Mouse (Mus musculus): Measurements from ENCODE around the gene Ranbp9. TPM values are rescaled to one million over a fixed set of nuclear protein-coding genes. Genes with fewer than 3 reads are reported as not detected.

Ranbp9 gene
- polyA plus RNA-seq, 1 experiment: 2.7 TPM

- TF ChIP-seq TAL1 (IDR thresholded peaks at IDR 0.05; ENCODE audit: low read length): no peak
- TF ChIP-seq GATA1 (IDR thresholded peaks at IDR 0.05; ENCODE audit: low read length): no peak
- H3K9me3 ChIP-seq (ENCODE audit: control insufficient read depth, low read length): no peaks in the 10 kb centered on the region
- no peaks in the 10 kb centered on the region for H3K36me3 ChIP-seq (ENCODE audit: control insufficient read depth)
- peaks cover 11% of the 10 kb centered on the region for H3K4me1 ChIP-seq (ENCODE audit: control insufficient read depth)
- peak within 1 kb of the TSS; percentile 71 for H3K4me3 ChIP-seq (replicated peaks)
- H3K27me3 ChIP-seq (ENCODE audit: control insufficient read depth): no peaks in the 10 kb centered on the region
Measured at GRCm38 (mm10) chr13:43364985-43365824, 115.9 kb downstream of the Ranbp9 start, which contains the start of gene Sirt5. Gene Sirt5 (plus strand): TSS chr13:43365496.

DNA sequence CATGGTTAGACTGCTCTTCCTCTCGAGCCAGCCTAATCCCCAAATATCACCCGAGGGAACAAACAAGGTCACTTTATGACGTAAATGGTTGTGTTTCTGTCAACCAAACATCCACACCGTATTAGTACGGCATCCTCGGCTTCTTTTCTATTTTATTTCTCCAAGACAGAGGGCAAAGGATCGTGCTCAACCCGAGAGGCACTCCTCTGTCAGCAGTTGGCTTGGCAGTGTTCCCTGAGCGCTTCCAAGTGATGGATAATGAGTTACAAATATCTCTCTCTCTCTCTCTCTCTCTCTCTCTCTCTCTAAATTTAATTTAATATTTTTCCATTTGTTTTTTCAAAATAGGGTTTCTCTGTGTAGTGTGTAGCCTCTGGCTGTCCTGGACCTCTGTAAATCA, 118.7 kb downstream of the Ranbp9 start:
- Histone ChIP-seq H3K36me3 (ENCODE audit: control insufficient read depth) (no peaks in the 10 kb centered on the region), H3K4me1 (ENCODE audit: control insufficient read depth) (peaks cover 11% of the 10 kb centered on the region), H3K9me3 (ENCODE audit: control insufficient read depth, low read length) (no peaks in the 10 kb centered on the region), H3K4me3 (replicated peaks) (no peak overlapping the region), H3K27me3 (ENCODE audit: control insufficient read depth) (no peaks in the 10 kb centered on the region)
- TF ChIP-seq TAL1 (IDR thresholded peaks at IDR 0.05; ENCODE audit: low read length): no peak
- TF ChIP-seq GATA1 (IDR thresholded peaks at IDR 0.05; ENCODE audit: low read length): no peak

DNA sequence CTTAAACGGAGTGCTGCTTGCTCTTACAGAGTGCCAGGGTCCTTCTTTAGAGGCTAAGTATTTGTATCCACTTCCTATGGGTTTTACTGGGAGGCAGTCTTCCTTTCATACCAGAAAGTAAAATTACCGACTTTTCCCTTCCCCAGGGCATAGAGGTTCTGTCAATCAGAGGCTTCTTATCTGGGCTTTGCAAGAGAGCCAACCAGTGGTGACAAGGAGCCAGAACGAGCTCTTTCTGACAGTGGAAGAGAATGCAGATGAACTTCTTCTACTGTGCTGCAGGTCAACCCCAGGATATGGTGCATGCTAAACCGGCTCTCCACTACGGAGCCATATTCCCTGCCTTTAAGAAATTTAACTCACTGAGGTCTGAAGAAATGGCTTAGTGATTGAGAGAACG, 120.5 kb downstream of the Ranbp9 start:
- no peaks in the 10 kb centered on the region for H3K27me3 ChIP-seq (ENCODE audit: control insufficient read depth)
- no peaks in the 10 kb centered on the region for H3K36me3 ChIP-seq (ENCODE audit: control insufficient read depth)
- TF ChIP-seq GATA1 (IDR thresholded peaks at IDR 0.05; ENCODE audit: low read length) (no peak), TAL1 (IDR thresholded peaks at IDR 0.05; ENCODE audit: low read length) (no peak)
- no peaks in the 10 kb centered on the region for H3K9me3 ChIP-seq (ENCODE audit: control insufficient read depth, low read length)
- H3K4me1 ChIP-seq (ENCODE audit: control insufficient read depth): peaks cover 6% of the 10 kb centered on the region
- H3K4me3 ChIP-seq (replicated peaks): no peak overlapping the region

GRCm38 (mm10) chr13:43356346-43357125, 124.5 kb downstream of the Ranbp9 start:
- Histone ChIP-seq H3K4me3 (replicated peaks) (no peak overlapping the region), H3K27me3 (ENCODE audit: control insufficient read depth) (no peaks in the 10 kb centered on the region), H3K4me1 (ENCODE audit: control insufficient read depth) (no peaks in the 10 kb centered on the region), H3K36me3 (ENCODE audit: control insufficient read depth) (no peaks in the 10 kb centered on the region), H3K9me3 (ENCODE audit: control insufficient read depth, low read length) (no peaks in the 10 kb centered on the region)
- TF ChIP-seq TAL1 (IDR thresholded peaks at IDR 0.05; ENCODE audit: low read length) (no peak), GATA1 (IDR thresholded peaks at IDR 0.05; ENCODE audit: low read length) (no peak)

GRCm38 (mm10) chr13:43354362-43354761, 126.7 kb downstream of the Ranbp9 start:
- peaks cover 1% of the 10 kb centered on the region; the same call in 1 of the 2 replicates for H3K27me3 ChIP-seq (ENCODE audit: control insufficient read depth)
- no peak overlapping the region for H3K4me3 ChIP-seq (replicated peaks)
- H3K4me1 ChIP-seq (ENCODE audit: control insufficient read depth): peaks cover 1% of the 10 kb centered on the region
- TF ChIP-seq TAL1 (IDR thresholded peaks at IDR 0.05; ENCODE audit: low read length): no peak
- no peak for TF ChIP-seq GATA1 (IDR thresholded peaks at IDR 0.05; ENCODE audit: low read length)
- no peaks in the 10 kb centered on the region for H3K9me3 ChIP-seq (ENCODE audit: control insufficient read depth, low read length)
- no peaks in the 10 kb centered on the region for H3K36me3 ChIP-seq (ENCODE audit: control insufficient read depth)

DNA sequence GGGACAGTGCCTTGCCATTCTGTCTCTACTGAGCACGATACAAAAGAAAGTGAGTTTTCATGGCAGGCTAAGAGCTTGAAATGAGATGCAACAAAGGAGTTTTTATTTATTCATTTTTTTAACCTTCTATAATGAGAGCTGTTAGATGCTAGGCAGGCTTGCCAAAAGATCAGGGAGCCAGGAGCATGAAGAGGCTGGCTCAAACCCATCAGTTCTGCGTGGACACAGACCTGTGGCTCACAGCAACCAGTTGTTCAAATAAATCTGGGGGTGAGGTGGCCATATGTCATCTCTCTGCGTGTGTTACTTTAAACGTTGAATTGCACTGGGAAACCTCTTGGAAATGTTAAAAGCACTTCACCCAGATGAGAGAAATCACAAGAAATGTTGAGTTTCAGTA, 127.7 kb downstream of the Ranbp9 start:
- no peaks in the 10 kb centered on the region for H3K9me3 ChIP-seq (ENCODE audit: control insufficient read depth, low read length)
- no peak for TF ChIP-seq GATA1 (IDR thresholded peaks at IDR 0.05; ENCODE audit: low read length)
- TF ChIP-seq TAL1 (IDR thresholded peaks at IDR 0.05; ENCODE audit: low read length): no peak
- H3K36me3 ChIP-seq (ENCODE audit: control insufficient read depth): no peaks in the 10 kb centered on the region
- no peak overlapping the region for H3K4me3 ChIP-seq (replicated peaks)
- peaks cover 2% of the 10 kb centered on the region for H3K4me1 ChIP-seq (ENCODE audit: control insufficient read depth)
- peaks cover 2% of the 10 kb centered on the region; the same call in 1 of the 2 replicates for H3K27me3 ChIP-seq (ENCODE audit: control insufficient read depth)

Other genes starting within 250 kb of the Ranbp9 start
- 0.01 and 0.03 TPM in 2 replicates for gene Gfod1, start 177.1 kb downstream of the Ranbp9 start, polyA plus RNA-seq (2012)
- gene Sirt5, start 115.8 kb downstream of the Ranbp9 start, polyA plus RNA-seq (2012): 0.14 and 0.17 TPM in 2 replicates
- 24.4 and 27.4 TPM in 2 replicates for gene Nol7, start 82.9 kb downstream of the Ranbp9 start, polyA plus RNA-seq (2012)
- gene Mcur1, start 78.9 kb upstream of the Ranbp9 start, polyA plus RNA-seq (2012): 0.23 and 0.30 TPM in 2 replicates
- not detected in 2 replicates for gene Rnf182, start 134.4 kb upstream of the Ranbp9 start, polyA plus RNA-seq (2012)

All from erythroblast, embryonic 14.5 days (primary cell).